Mouse (Mus musculus) kidney, adult 9 months (tissue): ENCODE measurements around the gene Immp2l.

Source experiments
- DNase-seq: peaks from one replicate; pipeline ENCODE4 v3.0.0; 2022

Gene Immp2l

GRCm38 (mm10) chr12:41565540-41566432 lies 541.9 kb downstream of the Immp2l start:
- DNase-seq = no peak

- DNase-seq = no peak
Measured at GRCm38 (mm10) chr12:41566433-41566794, 542.5 kb downstream of the Immp2l start.

- no peak for DNase-seq
Measured at GRCm38 (mm10) chr12:41573754-41574153, 549.9 kb downstream of the Immp2l start.

GRCm38 (mm10) chr12:41575221-41575620 lies 551.3 kb downstream of the Immp2l start:
- no peak for DNase-seq

GRCm38 (mm10) chr12:41593401-41593800 lies 569.5 kb downstream of the Immp2l start:
- peak; percentile 18 for DNase-seq

GRCm38 (mm10) chr12:41594037-41594436 lies 570.1 kb downstream of the Immp2l start:
- no peak for DNase-seq

- no peak for DNase-seq
Measured at GRCm38 (mm10) chr12:41615271-41615670, 591.4 kb downstream of the Immp2l start.

- no peak for DNase-seq
Measured at GRCm38 (mm10) chr12:41621341-41621740, 597.5 kb downstream of the Immp2l start.

GRCm38 (mm10) chr12:41643262-41643661 lies 619.4 kb downstream of the Immp2l start:
- no peak for DNase-seq

- no peak for DNase-seq
Measured at GRCm38 (mm10) chr12:41644802-41645551, 621.1 kb downstream of the Immp2l start.

GRCm38 (mm10) chr12:41646956-41647575 lies 623.2 kb downstream of the Immp2l start:
- DNase-seq = no peak

GRCm38 (mm10) chr12:41647675-41648074 lies 623.8 kb downstream of the Immp2l start:
- no peak for DNase-seq

- no peak for DNase-seq
Measured at GRCm38 (mm10) chr12:41649826-41650541, 626.1 kb downstream of the Immp2l start.

GRCm38 (mm10) chr12:41668280-41668679 lies 644.4 kb downstream of the Immp2l start:
- DNase-seq = no peak

- DNase-seq = no peak
Measured at GRCm38 (mm10) chr12:41669481-41669880, 645.6 kb downstream of the Immp2l start.

- no peak for DNase-seq
Measured at GRCm38 (mm10) chr12:41674861-41675260, 651.0 kb downstream of the Immp2l start.

GRCm38 (mm10) chr12:41680141-41680540 lies 656.3 kb downstream of the Immp2l start:
- DNase-seq = no peak

- no peak for DNase-seq
Measured at GRCm38 (mm10) chr12:41682141-41682540, 658.3 kb downstream of the Immp2l start.

GRCm38 (mm10) chr12:41689809-41690208 lies 665.9 kb downstream of the Immp2l start:
- DNase-seq = no peak

GRCm38 (mm10) chr12:41710608-41711007 lies 686.7 kb downstream of the Immp2l start:
- DNase-seq = no peak

GRCm38 (mm10) chr12:41716946-41717345 lies 693.1 kb downstream of the Immp2l start:
- DNase-seq = no peak

- DNase-seq = no peak
Measured at GRCm38 (mm10) chr12:41724585-41724984, 700.7 kb downstream of the Immp2l start.

GRCm38 (mm10) chr12:41726720-41727119 lies 702.8 kb downstream of the Immp2l start:
- DNase-seq = no peak
